Mouse (Mus musculus): ENCODE results near the gene Spata3. TPM values are rescaled to one million over a fixed set of nuclear protein-coding genes. Genes with fewer than 3 reads are reported as not detected.

The Spata3 gene
- polyA plus RNA-seq, 1 experiment, result not detected

GRCm38 (mm10) chr1:86018235-86019055 lies 1.8 kb downstream of the Spata3 start:
- Histone ChIP-seq H3K4me3 (replicated peaks) (peak overlapping the region; percentile 28), H3K9me3 (ENCODE audit: control insufficient read depth, low read length) (no peaks in the 10 kb centered on the region; the same call in 1 of the 2 replicates), H3K36me3 (ENCODE audit: control insufficient read depth) (no peaks in the 10 kb centered on the region; the same call in 1 of the 2 replicates), H3K27me3 (ENCODE audit: control insufficient read depth) (peaks cover 50% of the 10 kb centered on the region), H3K4me1 (ENCODE audit: control insufficient read depth) (no peaks in the 10 kb centered on the region)
- TF ChIP-seq GATA1 (IDR thresholded peaks at IDR 0.05; ENCODE audit: low read length), result no peak
- TF ChIP-seq TAL1 (IDR thresholded peaks at IDR 0.05; ENCODE audit: low read length), result no peak

- no peak overlapping the region for H3K4me3 ChIP-seq (replicated peaks)
- H3K9me3 ChIP-seq (ENCODE audit: control insufficient read depth, low read length), result no peaks in the 10 kb centered on the region; the same call in 1 of the 2 replicates
- no peaks in the 10 kb centered on the region for H3K4me1 ChIP-seq (ENCODE audit: control insufficient read depth)
- peaks cover 46% of the 10 kb centered on the region for H3K27me3 ChIP-seq (ENCODE audit: control insufficient read depth)
- no peaks in the 10 kb centered on the region for H3K36me3 ChIP-seq (ENCODE audit: control insufficient read depth)
- no peak for TF ChIP-seq GATA1 (IDR thresholded peaks at IDR 0.05; ENCODE audit: low read length)
- no peak for TF ChIP-seq TAL1 (IDR thresholded peaks at IDR 0.05; ENCODE audit: low read length)
These were observed 4.9 kb downstream of the Spata3 start for GRCm38 (mm10) chr1:86021365-86021989.

- Histone ChIP-seq H3K36me3 (ENCODE audit: control insufficient read depth) (no peaks in the 10 kb centered on the region), H3K9me3 (ENCODE audit: control insufficient read depth, low read length) (no peaks in the 10 kb centered on the region), H3K4me3 (replicated peaks) (no peak overlapping the region), H3K4me1 (ENCODE audit: control insufficient read depth) (no peaks in the 10 kb centered on the region), H3K27me3 (ENCODE audit: control insufficient read depth) (no peaks in the 10 kb centered on the region)
- no peak for TF ChIP-seq GATA1 (IDR thresholded peaks at IDR 0.05; ENCODE audit: low read length)
- no peak for TF ChIP-seq TAL1 (IDR thresholded peaks at IDR 0.05; ENCODE audit: low read length)
These were observed 15.8 kb downstream of the Spata3 start for GRCm38 (mm10) chr1:86032273-86032987.

GRCm38 (mm10) chr1:86038191-86038951 lies 21.8 kb downstream of the Spata3 start:
- Histone ChIP-seq H3K4me3 (replicated peaks) (no peak overlapping the region), H3K36me3 (ENCODE audit: control insufficient read depth) (no peaks in the 10 kb centered on the region), H3K4me1 (ENCODE audit: control insufficient read depth) (no peaks in the 10 kb centered on the region), H3K27me3 (ENCODE audit: control insufficient read depth) (peaks cover 10% of the 10 kb centered on the region), H3K9me3 (ENCODE audit: control insufficient read depth, low read length) (no peaks in the 10 kb centered on the region)
- TF ChIP-seq TAL1 (IDR thresholded peaks at IDR 0.05; ENCODE audit: low read length) (no peak), GATA1 (IDR thresholded peaks at IDR 0.05; ENCODE audit: low read length) (no peak)

GRCm38 (mm10) chr1:86040131-86040530 lies 23.5 kb downstream of the Spata3 start:
- H3K9me3 ChIP-seq (ENCODE audit: control insufficient read depth, low read length), result no peaks in the 10 kb centered on the region; the same call in 1 of the 2 replicates
- no peaks in the 10 kb centered on the region for H3K36me3 ChIP-seq (ENCODE audit: control insufficient read depth)
- no peak overlapping the region for H3K4me3 ChIP-seq (replicated peaks)
- no peak for TF ChIP-seq GATA1 (IDR thresholded peaks at IDR 0.05; ENCODE audit: low read length)
- TF ChIP-seq TAL1 (IDR thresholded peaks at IDR 0.05; ENCODE audit: low read length), result no peak
- H3K4me1 ChIP-seq (ENCODE audit: control insufficient read depth), result no peaks in the 10 kb centered on the region
- H3K27me3 ChIP-seq (ENCODE audit: control insufficient read depth), result peaks cover 28% of the 10 kb centered on the region

GRCm38 (mm10) chr1:86040817-86041216 lies 24.2 kb downstream of the Spata3 start:
- H3K27me3 ChIP-seq (ENCODE audit: control insufficient read depth), result peaks cover 35% of the 10 kb centered on the region
- no peaks in the 10 kb centered on the region for H3K36me3 ChIP-seq (ENCODE audit: control insufficient read depth)
- no peak overlapping the region for H3K4me3 ChIP-seq (replicated peaks)

GRCm38 (mm10) chr1:86045056-86045455 lies 28.4 kb downstream of the Spata3 start:
- H3K4me3 ChIP-seq (replicated peaks), result no peak overlapping the region

More at GRCm38 (mm10) chr1:86040817-86041216, 24.2 kb downstream of the Spata3 start:
- Histone ChIP-seq H3K4me1 (ENCODE audit: control insufficient read depth) (no peaks in the 10 kb centered on the region), H3K9me3 (ENCODE audit: control insufficient read depth, low read length) (no peaks in the 10 kb centered on the region; the same call in 1 of the 2 replicates)
- TF ChIP-seq GATA1 (IDR thresholded peaks at IDR 0.05; ENCODE audit: low read length) (no peak), TAL1 (IDR thresholded peaks at IDR 0.05; ENCODE audit: low read length) (no peak)

More at GRCm38 (mm10) chr1:86045056-86045455, 28.4 kb downstream of the Spata3 start:
- H3K27me3 ChIP-seq (ENCODE audit: control insufficient read depth), result peaks cover 69% of the 10 kb centered on the region
- no peaks in the 10 kb centered on the region; the same call in 1 of the 2 replicates for H3K36me3 ChIP-seq (ENCODE audit: control insufficient read depth)
- peaks cover 7% of the 10 kb centered on the region; the same call in 1 of the 2 replicates for H3K9me3 ChIP-seq (ENCODE audit: control insufficient read depth, low read length)
- TF ChIP-seq GATA1 (IDR thresholded peaks at IDR 0.05; ENCODE audit: low read length) (no peak), TAL1 (IDR thresholded peaks at IDR 0.05; ENCODE audit: low read length) (no peak)
- no peaks in the 10 kb centered on the region for H3K4me1 ChIP-seq (ENCODE audit: control insufficient read depth)
